Mouse (Mus musculus) erythroblast, adult 5-6 weeks (primary cell): ENCODE measurements around the gene Krtap8-1. TPM values are rescaled to one million over a fixed set of nuclear protein-coding genes. Genes with fewer than 3 reads are reported as not detected.

Experiments used
- total RNA-seq, 2 experiments: library from RNA; stranded (forward) in 1 of 2; stranded (reverse) in 1 of 2; fragments of 150-400 nt in 1 of 2; fragments of 200-764, 138-1000 nt in 1 of 2; gene quantifications; 2 replicates each; pipeline versions ENCODE4 v1.2.3 to v1.2.4; 2015 to 2017; ENCODE audit warnings: low replicate concordance in 2 of 2

Gene Krtap8-1
- total RNA-seq, 2 experiments from 2014 or later, result not detected

Other genes with a start within 250 kb of the Krtap8-1 start
- not detected in 2 replicates for gene Krtap21-1, start 84.1 kb downstream of the Krtap8-1 start, total RNA-seq (2015; ENCODE audit: low replicate concordance)
- gene Krtap21-1, start 84.1 kb downstream of the Krtap8-1 start, total RNA-seq (2017; ENCODE audit: low replicate concordance), result not detected in 2 replicates
- gene Krtap6-2, start 67.8 kb downstream of the Krtap8-1 start, total RNA-seq (2015; ENCODE audit: low replicate concordance), result not detected in 2 replicates
- not detected in 2 replicates for gene Krtap6-2, start 67.8 kb downstream of the Krtap8-1 start, total RNA-seq (2017; ENCODE audit: low replicate concordance)
- not detected in 2 replicates for gene Krtap7-1, start 20.4 kb upstream of the Krtap8-1 start, total RNA-seq (2015; ENCODE audit: low replicate concordance)
- gene Krtap7-1, start 20.4 kb upstream of the Krtap8-1 start, total RNA-seq (2017; ENCODE audit: low replicate concordance), result not detected in 2 replicates
- not detected in 2 replicates for gene Krtap11-1, start 83.2 kb upstream of the Krtap8-1 start, total RNA-seq (2015; ENCODE audit: low replicate concordance)
- not detected in 2 replicates for gene Krtap11-1, start 83.2 kb upstream of the Krtap8-1 start, total RNA-seq (2017; ENCODE audit: low replicate concordance)